Mouse (Mus musculus) heart, embryonic 15.5 days (tissue): ENCODE measurements around the gene Fam169a. TPM values are rescaled to one million over a fixed set of nuclear protein-coding genes. Genes with fewer than 3 reads are reported as not detected.
A peak's percentile ranks its signal among the peaks of the same experiment; 100 is the strongest.
"Not testable (repeated sequence)": the region's sequence is repeated elsewhere in the genome, so short reads cannot be mapped to it uniquely, and the experiment has no call there.

Source experiments
- ATAC-seq: fragments of 200-750 bp; cut with Nextera tagmentation; replicated peaks from 2 replicates; pipeline ENCODE4 v1.8.0; 2017; ENCODE audit warnings: low read depth, moderate TSS enrichment; ENCODE audit not compliant: insufficient number of reproducible peaks, insufficient read depth, low FRiP score
- H3K27ac ChIP-seq: fragments of 300-500 bp; sonication (generic); 2 replicates; pipeline ENCODE4 v1.5.1; 2015; ENCODE audit warnings: mild to moderate bottlenecking, inconsistent platforms
- H3K27me3 ChIP-seq: fragments of 300-500 bp; sonication (generic); 2 replicates; pipeline ENCODE4 v1.6.1; 2015; ENCODE audit warnings: inconsistent platforms
- H3K36me3 ChIP-seq: fragments of 300-500 bp; sonication (generic); 2 replicates; pipeline ENCODE4 v1.6.1; 2015; ENCODE audit warnings: mild to moderate bottlenecking, inconsistent platforms
- H3K4me1 ChIP-seq: fragments of 300-500 bp; sonication (generic); replicated peaks from 2 replicates; pipeline ENCODE4 v1.6.1; 2015; ENCODE audit warnings: inconsistent platforms
- H3K4me2 ChIP-seq: fragments of 300-500 bp; sonication (generic); 2 replicates; pipeline ENCODE4 v1.6.1; 2015; ENCODE audit warnings: inconsistent platforms, mild to moderate bottlenecking, moderate library complexity
- H3K4me3 ChIP-seq: fragments of 300-500 bp; sonication (generic); 2 replicates; pipeline ENCODE4 v1.5.1; 2015; ENCODE audit warnings: mild to moderate bottlenecking, inconsistent platforms
- H3K9ac ChIP-seq: fragments of 300-500 bp; sonication (generic); 2 replicates; pipeline ENCODE4 v1.6.1; 2015; ENCODE audit warnings: mild to moderate bottlenecking, inconsistent platforms
- H3K9me3 ChIP-seq: fragments of 300-500 bp; sonication (generic); replicated peaks from 2 replicates; pipeline ENCODE4 v1.6.1; 2016; ENCODE audit warnings: inconsistent platforms
- WGBS: fragments of 180-500 bp; shearing (Covaris S2); methylation state at CpG from one replicate; pipeline ENCODE4 v1.1.7; 2015; ENCODE audit warnings: mixed read lengths; 5-methylcytosine and 5-hydroxymethylcytosine counted together
- polyA plus RNA-seq: library from polyadenylated mRNA; unstranded; fragments of >200 nt; fragmentation: Nextera tagmentation; extraction: Ambion mirVana; gene quantifications from 2 replicates; pipeline ENCODE4 v1.2.1, GENCODE M21; 2015

Gene Fam169a
- polyA plus RNA-seq, 1 experiment from 2014 or later = 3.4 TPM

GRCm38 (mm10) chr13:97062151-97062550, 4.9 kb upstream of the Fam169a start:
- ATAC-seq = no peak
- no peak overlapping the region for H3K27ac ChIP-seq
- H3K4me2 ChIP-seq = no peak overlapping the region
- H3K4me3 ChIP-seq = no peak overlapping the region
- no peak overlapping the region for H3K9ac ChIP-seq
- no peaks in the 10 kb centered on the region for H3K9me3 ChIP-seq
- 91% methylated on average over 3 of the region's 3 CpGs for WGBS
- peaks cover 4% of the 10 kb centered on the region; the same call in 1 of the 2 replicates for H3K27me3 ChIP-seq
- no peaks in the 10 kb centered on the region for H3K4me1 ChIP-seq
- no peaks in the 10 kb centered on the region for H3K36me3 ChIP-seq

GRCm38 (mm10) chr13:97063431-97063830, 3.7 kb upstream of the Fam169a start:
- 71% methylated on average over 2 of the region's 2 CpGs for WGBS
- Histone ChIP-seq H3K4me3 (no peak overlapping the region), H3K36me3 (no peaks in the 10 kb centered on the region), H3K4me2 (no peak overlapping the region), H3K9me3 (no peaks in the 10 kb centered on the region), H3K9ac (no peak overlapping the region), H3K4me1 (no peaks in the 10 kb centered on the region), H3K27me3 (peaks cover 7% of the 10 kb centered on the region; the same call in 1 of the 2 replicates), H3K27ac (no peak overlapping the region)
- ATAC-seq = no peak

GRCm38 (mm10) chr13:97064413-97064812, 2.7 kb upstream of the Fam169a start:
- H3K27ac ChIP-seq = no peak overlapping the region

GRCm38 (mm10) chr13:97064844-97065621, 2.1 kb upstream of the Fam169a start:
- H3K9me3 ChIP-seq, H3K36me3 ChIP-seq, H3K4me1 ChIP-seq, H3K9ac ChIP-seq, H3K4me3 ChIP-seq, H3K27ac ChIP-seq, ATAC-seq, H3K4me2 ChIP-seq: not testable (repeated sequence)
- WGBS = 44% methylated on average over 18 of the region's 18 CpGs
- peaks cover 12% of the 10 kb centered on the region for H3K27me3 ChIP-seq

More at GRCm38 (mm10) chr13:97064413-97064812, 2.7 kb upstream of the Fam169a start:
- Histone ChIP-seq H3K9me3 (no peaks in the 10 kb centered on the region), H3K27me3 (peaks cover 7% of the 10 kb centered on the region; the same call in 1 of the 2 replicates), H3K36me3 (no peaks in the 10 kb centered on the region), H3K4me3 (no peak overlapping the region), H3K4me1 (no peaks in the 10 kb centered on the region), H3K4me2 (no peak overlapping the region), H3K9ac (no peak overlapping the region)
- ATAC-seq = no peak
- 37% methylated on average over 3 of the region's 3 CpGs for WGBS

GRCm38 (mm10) chr13:97067691-97068090, 605 bp downstream of the Fam169a start:
- Histone ChIP-seq H3K4me1 (0 out of 2 replicates have a peak, but pooled peaks cover 5% of the 10 kb centered on the region), H3K4me3 (no peak overlapping the region), H3K9me3 (no peaks in the 10 kb centered on the region), H3K36me3 (no peaks in the 10 kb centered on the region), H3K4me2 (no peak overlapping the region), H3K9ac (no peak overlapping the region), H3K27ac (no peak overlapping the region), H3K27me3 (peaks cover 16% of the 10 kb centered on the region)
- WGBS = 28% methylated on average over 6 of the region's 6 CpGs
- no peak for ATAC-seq

GRCm38 (mm10) chr13:97068151-97068550, 1.1 kb downstream of the Fam169a start:
- H3K9ac ChIP-seq = no peak overlapping the region
- ATAC-seq = no peak
- WGBS = 61% methylated on average over 8 of the region's 8 CpGs
- H3K27ac ChIP-seq = no peak overlapping the region
- no peaks in the 10 kb centered on the region for H3K9me3 ChIP-seq
- no peak overlapping the region for H3K4me3 ChIP-seq
- H3K4me1 ChIP-seq = 0 out of 2 replicates have a peak, but pooled peaks cover 5% of the 10 kb centered on the region
- no peaks in the 10 kb centered on the region for H3K36me3 ChIP-seq
- H3K4me2 ChIP-seq = no peak overlapping the region
- H3K27me3 ChIP-seq = peaks cover 16% of the 10 kb centered on the region

GRCm38 (mm10) chr13:97070931-97071625, 4.0 kb downstream of the Fam169a start:
- under 1% methylated on average over 74 of the region's 85 CpGs for WGBS
- Histone ChIP-seq H3K27ac (peak overlapping the region; percentile 46; the same call in 1 of the 2 replicates), H3K4me2 (peak overlapping the region; percentile 96), H3K4me3 (peak overlapping the region; percentile 88), H3K36me3 (no peaks in the 10 kb centered on the region), H3K27me3 (peaks cover 16% of the 10 kb centered on the region), H3K9ac (peak overlapping the region; percentile 74), H3K4me1 (0 out of 2 replicates have a peak, but pooled peaks cover 5% of the 10 kb centered on the region), H3K9me3 (no peaks in the 10 kb centered on the region)
- ATAC-seq = peak; percentile 58

GRCm38 (mm10) chr13:97071626-97072241, 4.6 kb downstream of the Fam169a start:
- peak overlapping the region; percentile 88 for H3K4me3 ChIP-seq
- peak overlapping the region; percentile 46; the same call in 1 of the 2 replicates for H3K27ac ChIP-seq
- no peaks in the 10 kb centered on the region for H3K9me3 ChIP-seq
- peaks cover 15% of the 10 kb centered on the region for H3K27me3 ChIP-seq
- no peaks in the 10 kb centered on the region for H3K36me3 ChIP-seq
- under 1% methylated on average over 40 of the region's 76 CpGs for WGBS
- H3K4me2 ChIP-seq = peak overlapping the region; percentile 96
- peak; percentile 68 for ATAC-seq
- peak overlapping the region; percentile 74 for H3K9ac ChIP-seq
- 0 out of 2 replicates have a peak, but pooled peaks cover 5% of the 10 kb centered on the region for H3K4me1 ChIP-seq

- Histone ChIP-seq H3K9me3 (no peaks in the 10 kb centered on the region), H3K4me1 (0 out of 2 replicates have a peak, but pooled peaks cover 5% of the 10 kb centered on the region), H3K4me2 (no peak overlapping the region), H3K4me3 (no peak overlapping the region), H3K9ac (no peak overlapping the region), H3K27ac (no peak overlapping the region), H3K27me3 (peaks cover 9% of the 10 kb centered on the region), H3K36me3 (no peaks in the 10 kb centered on the region)
- ATAC-seq = no peak
- 33% methylated on average over 1 of the region's 1 CpGs for WGBS
Measured at GRCm38 (mm10) chr13:97073497-97073896, 6.4 kb downstream of the Fam169a start.

- Histone ChIP-seq H3K27ac (no peak overlapping the region), H3K4me1 (no peaks in the 10 kb centered on the region), H3K4me2 (no peak overlapping the region), H3K9me3 (no peaks in the 10 kb centered on the region), H3K27me3 (no peaks in the 10 kb centered on the region; the same call in 1 of the 2 replicates), H3K9ac (no peak overlapping the region), H3K36me3 (no peaks in the 10 kb centered on the region), H3K4me3 (no peak overlapping the region)
- 98% methylated on average over 2 of the region's 2 CpGs for WGBS
- ATAC-seq = no peak
Measured at GRCm38 (mm10) chr13:97077556-97077955, 10.5 kb downstream of the Fam169a start.

GRCm38 (mm10) chr13:97080201-97080600, 13.1 kb downstream of the Fam169a start:
- Histone ChIP-seq H3K27ac (no peak overlapping the region), H3K36me3 (no peaks in the 10 kb centered on the region), H3K4me1 (no peaks in the 10 kb centered on the region), H3K9me3 (no peaks in the 10 kb centered on the region), H3K27me3 (no peaks in the 10 kb centered on the region), H3K4me2 (no peak overlapping the region), H3K9ac (no peak overlapping the region), H3K4me3 (no peak overlapping the region)
- 62% methylated on average over 2 of the region's 2 CpGs for WGBS
- ATAC-seq = no peak
